Mouse (Mus musculus) liver (tissue): Measurements from ENCODE around the gene Ednrb.
"Not testable (repeated sequence)": the region's sequence is repeated elsewhere in the genome, so short reads cannot be mapped to it uniquely, and the experiment has no call there.

Experiments
- DNase-seq: peaks from one replicate; pipeline ENCODE4 v3.0.0-alpha.2; 2020; ENCODE audit warnings: mixed read lengths

Gene Ednrb

DNA sequence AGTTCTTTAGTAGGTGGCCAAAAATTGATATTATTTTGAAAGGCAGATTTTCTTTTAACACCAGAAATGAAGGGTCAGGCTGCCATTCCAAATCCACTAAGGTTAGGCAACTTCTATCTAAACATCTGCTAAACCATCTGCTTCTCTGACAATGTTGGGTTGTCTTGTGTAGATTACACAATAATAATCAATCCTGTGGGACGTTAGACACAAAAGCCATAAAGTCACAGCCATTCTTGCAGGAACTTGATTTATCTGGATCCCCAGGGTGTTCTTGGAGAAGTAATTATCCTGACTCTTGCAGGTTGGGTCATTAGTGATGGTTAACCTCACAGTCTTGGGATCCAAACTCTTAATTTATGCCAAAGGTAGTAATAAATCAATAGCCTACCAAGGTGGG, 21.6 kb downstream of the Ednrb start:
- DNase-seq = no peak

- DNase-seq = no peak
These were observed 27.4 kb downstream of the Ednrb start for GRCm38 (mm10) chr14:103816637-103817308.

DNA sequence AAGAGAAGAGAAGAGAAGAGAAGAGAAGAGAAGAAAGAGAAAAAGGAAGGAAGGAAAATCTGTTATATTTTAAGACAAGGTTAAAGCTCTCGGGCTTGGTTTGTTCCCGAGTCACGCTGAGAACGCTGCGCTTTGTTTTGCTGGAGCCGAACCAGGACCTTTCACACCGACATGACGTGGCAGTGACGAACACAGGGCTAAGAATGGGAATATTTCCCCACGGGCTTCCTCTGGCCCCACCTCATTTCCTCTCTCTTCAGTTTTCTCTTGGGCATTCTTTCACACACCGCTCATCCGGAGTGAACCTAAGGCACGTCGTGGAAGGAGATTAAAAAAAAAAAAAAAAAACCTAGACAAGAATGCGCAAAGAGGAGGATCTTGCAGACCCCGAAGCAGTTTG, 28.7 kb downstream of the Ednrb start:
- peak; percentile 13 for DNase-seq

- DNase-seq = peak; percentile 40
These were observed 30.0 kb downstream of the Ednrb start for GRCm38 (mm10) chr14:103814015-103814691.

DNA sequence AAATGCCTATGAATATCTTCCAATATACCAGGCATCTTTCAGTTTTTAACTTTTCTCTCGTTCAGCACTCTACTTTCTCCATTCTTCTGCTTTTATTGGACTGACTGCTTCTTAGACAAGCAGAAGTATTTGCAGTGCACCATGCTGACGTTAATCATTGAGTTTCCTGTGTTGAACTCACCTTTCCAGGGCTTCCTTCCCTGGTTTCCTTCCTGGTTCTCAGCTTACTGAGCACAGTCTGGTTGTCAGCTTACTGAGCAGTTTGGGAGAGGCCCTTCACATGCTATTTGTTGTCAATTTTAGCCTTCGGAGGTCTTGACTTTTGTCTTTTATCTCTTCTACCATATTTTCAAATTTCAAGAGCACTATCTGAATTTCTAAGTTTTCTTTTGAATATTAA, 31.0 kb downstream of the Ednrb start:
- DNase-seq = no peak

- DNase-seq = no peak
These were observed 32.9 kb downstream of the Ednrb start for GRCm38 (mm10) chr14:103811291-103811690.

- DNase-seq = no peak
These were observed 40.1 kb downstream of the Ednrb start for GRCm38 (mm10) chr14:103803907-103804659.

GRCm38 (mm10) chr14:103797123-103797522, 47.1 kb downstream of the Ednrb start:
- DNase-seq = no peak

DNA sequence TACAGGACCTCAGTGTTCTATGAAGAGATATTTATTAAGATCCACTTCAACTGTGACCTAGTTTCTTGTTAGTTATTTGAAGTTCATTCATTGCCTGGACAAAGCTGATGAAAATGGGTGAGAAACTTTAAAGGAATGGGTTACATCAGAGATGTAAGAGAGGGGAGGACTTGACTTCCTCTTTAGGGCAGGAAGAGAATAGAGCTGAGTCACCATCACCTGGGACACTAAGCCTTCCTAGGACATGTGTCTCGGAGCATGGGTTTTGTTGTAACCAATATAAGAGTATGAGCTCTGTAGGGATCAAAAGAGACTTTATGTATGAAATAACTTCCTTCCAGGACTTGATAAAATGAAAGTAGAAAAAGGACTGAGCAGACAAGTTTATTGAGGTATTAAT, 48.6 kb downstream of the Ednrb start:
- DNase-seq = no peak

DNA sequence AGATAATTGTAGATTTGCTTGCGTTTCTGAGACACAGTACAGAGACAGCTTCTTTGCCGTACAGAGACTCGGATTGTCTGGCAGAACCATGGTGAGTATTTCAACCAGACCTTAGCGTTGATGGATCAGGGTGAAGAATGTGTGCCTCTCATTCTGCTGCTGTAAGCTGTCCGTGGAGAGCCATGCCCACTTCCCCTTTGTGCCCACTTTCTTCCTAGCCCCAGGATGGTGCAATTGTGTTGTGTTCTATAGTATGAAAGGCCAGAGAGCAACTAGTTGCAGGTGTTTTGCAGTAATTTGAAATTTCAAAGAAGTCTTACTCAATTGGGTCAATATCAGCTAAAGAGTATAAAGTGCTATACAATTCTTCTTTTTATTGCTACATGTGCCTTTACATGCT, 50.8 kb downstream of the Ednrb start:
- DNase-seq = no peak

- no peak for DNase-seq
These were observed 51.5 kb downstream of the Ednrb start for GRCm38 (mm10) chr14:103792726-103793125.

GRCm38 (mm10) chr14:103787547-103787946, 56.7 kb downstream of the Ednrb start:
- no peak for DNase-seq

- no peak for DNase-seq
These were observed 58.9 kb downstream of the Ednrb start for GRCm38 (mm10) chr14:103785096-103785965.

DNA sequence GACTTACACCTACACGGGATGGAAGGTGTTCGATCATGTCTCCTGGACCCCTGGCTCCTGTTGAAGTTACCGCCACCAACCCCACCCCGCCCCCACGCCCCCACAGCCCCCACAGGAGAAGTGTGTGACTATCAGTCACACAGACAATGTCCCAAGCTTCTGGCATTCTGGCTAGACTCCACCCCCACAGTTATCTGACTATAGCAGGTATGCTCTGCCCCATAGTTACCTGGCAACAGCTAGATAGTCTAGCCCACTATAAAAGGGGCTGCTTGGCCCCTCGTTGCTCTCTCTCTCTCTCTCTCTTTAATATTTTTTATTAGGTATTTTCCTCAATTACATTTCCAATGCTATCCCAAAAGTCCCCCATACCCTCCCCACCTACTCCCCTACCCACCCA, 63.9 kb downstream of the Ednrb start:
- not testable (repeated sequence) for DNase-seq

DNA sequence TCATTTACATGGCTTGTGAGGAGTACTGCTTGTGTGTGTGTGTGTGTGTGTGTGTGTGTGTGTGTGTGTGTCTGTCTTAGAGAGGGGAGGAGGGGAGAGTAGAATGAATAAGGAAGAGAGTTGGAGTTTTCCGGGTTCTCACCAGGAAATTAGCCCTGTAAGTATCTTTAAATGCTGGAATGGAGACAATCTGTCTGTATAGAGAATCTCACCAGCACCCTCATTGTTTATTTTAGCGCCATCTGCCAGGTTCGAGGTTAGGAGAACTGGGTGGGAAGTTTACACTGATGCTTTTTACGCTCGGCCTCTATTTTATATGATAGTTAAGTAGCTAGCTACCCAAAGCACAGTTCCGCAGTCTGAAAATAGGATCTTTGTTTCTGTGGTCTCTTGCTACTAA, 64.9 kb downstream of the Ednrb start:
- no peak for DNase-seq

DNA sequence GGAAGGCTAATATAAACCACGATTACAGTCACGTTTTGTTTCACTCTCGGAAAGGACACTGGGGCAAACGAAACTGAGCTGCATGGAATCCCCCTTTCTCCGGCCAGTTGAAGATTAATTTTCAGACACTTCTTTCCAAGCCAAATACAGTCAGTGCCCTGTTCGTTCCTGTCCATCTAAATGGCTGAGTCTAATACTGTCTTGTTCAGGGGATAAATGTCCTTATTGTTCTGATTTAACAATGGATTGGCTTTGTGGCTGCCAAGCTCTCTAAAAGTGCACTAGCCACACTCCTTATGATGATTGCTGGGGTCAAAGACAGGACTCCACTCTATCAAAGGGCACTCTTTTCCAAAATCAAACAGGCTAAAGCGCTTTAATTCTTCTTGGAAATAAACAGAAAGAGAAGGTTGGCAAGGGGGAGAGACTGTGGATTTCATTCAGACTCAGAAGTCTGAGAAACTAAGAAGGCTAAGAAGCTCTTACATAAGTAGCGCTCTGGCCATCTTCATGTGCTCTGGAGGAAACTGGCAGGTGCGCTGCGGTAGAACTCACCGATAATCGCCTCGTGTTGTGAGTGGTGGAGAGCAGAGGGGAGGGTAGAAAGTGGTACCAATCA, 65.6 kb downstream of the Ednrb start:
- no peak for DNase-seq

GRCm38 (mm10) chr14:103778009-103778431, 66.2 kb downstream of the Ednrb start:
- DNase-seq = no peak

- DNase-seq = no peak
These were observed 66.8 kb downstream of the Ednrb start for GRCm38 (mm10) chr14:103777386-103777785.

DNA sequence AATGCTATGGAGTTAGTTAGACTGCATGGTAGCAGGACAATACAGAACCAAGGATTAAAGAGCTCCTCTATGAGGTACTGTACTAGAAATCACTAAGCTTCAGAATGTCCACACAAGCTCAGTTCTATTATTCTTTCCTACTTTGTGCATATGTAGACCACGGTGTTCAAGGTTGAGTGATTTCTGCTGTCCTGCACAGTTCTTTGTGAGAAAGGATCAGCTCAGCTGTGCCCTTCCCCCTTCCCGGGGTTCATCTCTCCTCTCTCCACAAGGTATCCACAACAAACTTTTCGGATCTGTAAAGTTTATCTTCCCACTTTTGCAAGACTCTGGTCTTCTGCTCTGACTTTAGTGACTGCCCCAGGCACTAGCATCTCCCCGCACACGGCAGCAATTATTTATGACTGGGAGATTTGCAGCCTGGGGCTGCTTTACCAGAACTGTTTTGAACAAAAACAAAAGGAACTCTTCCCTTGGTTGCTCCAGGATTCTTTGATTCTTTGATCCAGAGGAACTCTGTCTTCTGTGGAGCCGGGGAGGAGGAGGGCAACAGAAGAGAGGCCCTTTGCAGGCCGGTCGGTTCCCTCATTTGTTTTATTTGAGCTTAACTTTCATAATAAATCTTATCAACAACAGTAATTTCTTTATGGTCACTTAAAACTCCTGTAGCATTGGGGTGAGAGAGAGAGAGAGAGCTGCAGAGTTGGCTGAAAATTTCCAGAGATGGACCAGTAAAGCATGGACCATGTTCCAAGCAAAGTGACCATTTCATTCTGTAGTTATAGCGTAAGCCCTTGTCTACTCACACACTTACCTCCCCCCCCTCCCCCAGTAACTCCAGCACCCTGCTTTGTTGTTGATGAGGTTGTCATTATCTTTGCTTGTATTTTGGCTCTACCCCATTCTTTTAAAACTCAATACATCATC, 74.6 kb downstream of the Ednrb start:
- no peak for DNase-seq

- no peak for DNase-seq
These were observed 76.7 kb downstream of the Ednrb start for GRCm38 (mm10) chr14:103767488-103767887.
